Mouse (Mus musculus) intestine, embryonic 15.5 days (tissue): ENCODE results near the gene Hmox2. TPM values are rescaled to one million over a fixed set of nuclear protein-coding genes. Genes with fewer than 3 reads are reported as not detected.

Experiments used
- ATAC-seq: fragments of 200-750 bp; cut with Nextera tagmentation; 2 replicates; pipeline ENCODE4 v1.8.0; 2017; ENCODE audit warnings: moderate TSS enrichment, moderate library complexity
- H3K27ac ChIP-seq: fragments of 300-500 bp; sonication (generic); 2 replicates; pipeline ENCODE4 v1.5.1; 2015; ENCODE audit warnings: mild to moderate bottlenecking, inconsistent platforms
- H3K27me3 ChIP-seq: fragments of 300-500 bp; sonication (generic); replicated peaks from 2 replicates; pipeline ENCODE4 v1.6.1; 2015; ENCODE audit warnings: inconsistent platforms
- H3K36me3 ChIP-seq: fragments of 300-500 bp; sonication (generic); 2 replicates; pipeline ENCODE4 v1.6.1; 2015; ENCODE audit warnings: inconsistent platforms
- H3K4me1 ChIP-seq: fragments of 300-500 bp; sonication (generic); replicated peaks from 2 replicates; pipeline ENCODE4 v1.6.1; 2015; ENCODE audit warnings: inconsistent platforms
- H3K4me2 ChIP-seq: fragments of 300-500 bp; sonication (generic); replicated peaks from 2 replicates; pipeline ENCODE4 v1.6.1; 2015; ENCODE audit warnings: mild to moderate bottlenecking, inconsistent platforms
- H3K4me3 ChIP-seq: fragments of 300-500 bp; sonication (generic); replicated peaks from 2 replicates; pipeline ENCODE4 v1.5.1; 2015; ENCODE audit warnings: inconsistent platforms
- H3K9ac ChIP-seq: fragments of 300-500 bp; sonication (generic); 2 replicates; pipeline ENCODE4 v1.6.1; 2015; ENCODE audit warnings: inconsistent platforms
- H3K9me3 ChIP-seq: fragments of 300-500 bp; sonication (generic); 2 replicates; pipeline ENCODE4 v1.6.1; 2016; ENCODE audit warnings: inconsistent platforms
- WGBS: fragments of 180-500 bp; shearing (Covaris S2); methylation state at CpG from one replicate; pipeline ENCODE4 v1.1.7; 2015; 5-methylcytosine and 5-hydroxymethylcytosine counted together
- polyA plus RNA-seq: library from polyadenylated mRNA; unstranded; fragments of >200 nt; fragmentation: Nextera tagmentation; extraction: Ambion mirVana; gene quantifications from 2 replicates; pipeline ENCODE4 v1.2.1, GENCODE M21; 2015

Gene Hmox2
- polyA plus RNA-seq, 1 experiment from 2014 or later = 90.4 TPM

DNA sequence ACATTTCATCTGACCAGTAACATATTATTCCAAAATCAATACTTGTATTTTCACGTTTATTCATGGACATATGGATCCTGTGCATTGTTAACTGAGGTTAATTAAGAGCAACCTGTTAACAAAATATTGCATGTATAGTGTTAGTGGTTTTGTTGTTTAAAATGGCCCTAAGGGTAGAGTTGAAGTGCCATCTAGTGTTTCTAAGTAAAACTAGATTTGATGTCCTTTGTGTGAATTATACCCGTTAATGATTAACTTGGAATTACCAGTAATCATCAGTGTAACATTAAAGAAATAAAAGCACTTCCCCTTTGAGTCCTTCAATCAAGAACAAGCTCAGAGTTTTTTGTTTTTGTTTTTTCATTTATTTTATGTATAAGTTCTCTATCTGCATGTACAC lies 65.2 kb downstream of the Hmox2 start:
- H3K9ac ChIP-seq = no peak overlapping the region
- no peak for ATAC-seq
- peaks cover 15% of the 10 kb centered on the region for H3K4me1 ChIP-seq
- no peaks in the 10 kb centered on the region for H3K27me3 ChIP-seq
- WGBS = 61% methylated on average over 2 of the region's 2 CpGs
- no peak overlapping the region for H3K4me3 ChIP-seq
- H3K36me3 ChIP-seq = no peaks in the 10 kb centered on the region
- H3K4me2 ChIP-seq = no peak overlapping the region
- H3K27ac ChIP-seq = no peak overlapping the region
- H3K9me3 ChIP-seq = no peaks in the 10 kb centered on the region

DNA sequence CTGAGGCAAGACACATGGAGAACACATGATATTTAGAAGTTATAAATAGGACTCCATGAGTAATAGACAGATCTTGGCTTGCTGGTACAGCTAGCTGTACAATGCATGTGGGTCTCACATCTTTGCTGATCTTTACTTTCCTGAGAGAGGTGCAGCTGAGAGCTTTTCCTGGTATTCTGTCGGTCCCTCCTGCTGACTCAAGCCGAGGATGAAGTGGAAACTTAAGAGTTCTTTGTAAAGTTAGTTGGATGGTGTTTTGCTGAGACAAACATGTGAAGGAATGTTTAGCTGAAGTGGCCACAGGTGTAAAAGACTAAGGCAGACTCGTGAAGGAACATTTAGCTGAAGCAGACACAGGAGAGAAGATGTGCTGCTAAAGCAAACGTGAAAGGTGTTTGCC lies 70.5 kb downstream of the Hmox2 start:
- WGBS = 81% methylated on average over 4 of the region's 4 CpGs
- H3K4me3 ChIP-seq = no peak overlapping the region
- no peak for ATAC-seq

More for the DNA sequence above, 70.5 kb downstream of the Hmox2 start:
- Histone ChIP-seq H3K36me3 (no peaks in the 10 kb centered on the region), H3K27me3 (no peaks in the 10 kb centered on the region), H3K4me1 (no peaks in the 10 kb centered on the region), H3K9ac (no peak overlapping the region), H3K4me2 (no peak overlapping the region), H3K9me3 (no peaks in the 10 kb centered on the region), H3K27ac (no peak overlapping the region)

Other genes with a start within 250 kb of the Hmox2 start
- 7.7 and 11.5 TPM in 2 replicates for gene Srl, start 184.5 kb upstream of the Hmox2 start, polyA plus RNA-seq
- gene Tfap4, start 166.5 kb upstream of the Hmox2 start, polyA plus RNA-seq = 27.9 and 28.8 TPM in 2 replicates
- 21.4 and 23.5 TPM in 2 replicates for gene Glis2, start 131.6 kb upstream of the Hmox2 start, polyA plus RNA-seq
- 74.5 and 84.3 TPM in 2 replicates for gene Pam16, start 101.4 kb upstream of the Hmox2 start, polyA plus RNA-seq
- 14.1 and 15.1 TPM in 2 replicates for gene Vasn, start 86.4 kb upstream of the Hmox2 start, polyA plus RNA-seq
- 86.5 and 92.1 TPM in 2 replicates for gene Dnaja3, start 86.4 kb upstream of the Hmox2 start, polyA plus RNA-seq
- 22.7 and 23.2 TPM in 2 replicates for gene Coro7, start 46.6 kb upstream of the Hmox2 start, polyA plus RNA-seq
- 48.5 and 50.7 TPM in 2 replicates for gene Nmral1, start 7.0 kb upstream of the Hmox2 start, polyA plus RNA-seq
- 83.1 and 88.3 TPM in 2 replicates for gene Cdip1, start 63.9 kb downstream of the Hmox2 start, polyA plus RNA-seq
- 0.23 TPM in 2 replicates for gene 4930562C15Rik, start 109.1 kb downstream of the Hmox2 start, polyA plus RNA-seq
- 34.0 and 36.1 TPM in 2 replicates for gene Ubald1, start 154.0 kb downstream of the Hmox2 start, polyA plus RNA-seq
- 71.2 and 77.9 TPM in 2 replicates for gene Mgrn1, start 159.9 kb downstream of the Hmox2 start, polyA plus RNA-seq
- 128 and 143 TPM in 2 replicates for gene Nudt16l1, start 212.4 kb downstream of the Hmox2 start, polyA plus RNA-seq
- 39.6 and 42.0 TPM in 2 replicates for gene Anks3, start 237.8 kb downstream of the Hmox2 start, polyA plus RNA-seq